Mouse (Mus musculus) myocyte (in vitro differentiated cells): Measurements from ENCODE around the gene Samhd1. TPM values are rescaled to one million over a fixed set of nuclear protein-coding genes. Genes with fewer than 3 reads are reported as not detected.

Experiments used
- H3K27me3 ChIP-seq: one replicate; pipeline ENCODE4 v1.6.1; 2011; ENCODE audit not compliant: control insufficient read depth, insufficient read depth, insufficient read length
- H3K36me3 ChIP-seq: one replicate; pipeline ENCODE4 v1.6.1; 2011; ENCODE audit not compliant: control insufficient read depth, insufficient read depth
- H3K4me2 ChIP-seq: one replicate; pipeline ENCODE4 v1.6.1; 2011; ENCODE audit warnings: low read depth, control low read depth
- H3K4me3 ChIP-seq: one replicate; pipeline ENCODE4 v1.5.1; 2011; ENCODE audit warnings: mild to moderate bottlenecking, control low read depth, moderate library complexity
- H3K79me2 ChIP-seq: one replicate; pipeline ENCODE4 v1.6.1; 2011; ENCODE audit not compliant: control insufficient read depth, insufficient read depth
- H3ac ChIP-seq: one replicate; pipeline ENCODE4 v1.6.1; 2011; ENCODE audit not compliant: control insufficient read depth, insufficient read length
- CEBPB ChIP-seq: IDR thresholded peaks from 2 replicates; pipeline ENCODE4 v1.6.1; 2011; ENCODE audit warnings: mild to moderate bottlenecking, moderate library complexity; ENCODE audit not compliant: poor library complexity, insufficient read depth, severe bottlenecking
- E2F4 ChIP-seq: IDR thresholded peaks from one replicate; pipeline ENCODE4 v1.6.1; 2011; ENCODE audit warnings: mild to moderate bottlenecking, control low read depth, moderate library complexity; ENCODE audit not compliant: insufficient read depth
- MAX ChIP-seq: IDR thresholded peaks from one replicate; pipeline ENCODE4 v1.6.1; 2011; ENCODE audit warnings: low read depth, mild to moderate bottlenecking, control low read depth
- MYOD1 ChIP-seq, 3 experiments: IDR thresholded peaks; one replicate each; pipeline ENCODE4 v1.6.1; 2011; ENCODE audit warnings: control low read depth in 2 of 3, low read depth in 2 of 3, mild to moderate bottlenecking in 2 of 3, moderate library complexity in 1 of 3; ENCODE audit not compliant: insufficient read length in 2 of 3, control insufficient read depth in 1 of 3
- MYOG ChIP-seq, 3 experiments: IDR thresholded peaks; one replicate each; pipeline ENCODE4 v1.6.1; 2011; ENCODE audit warnings: control low read depth in 2 of 3, low read depth in 2 of 3, mild to moderate bottlenecking in 2 of 3; ENCODE audit not compliant: insufficient read length in 2 of 3, control insufficient read depth in 1 of 3, insufficient read depth in 1 of 3
- POLR2A ChIP-seq: IDR thresholded peaks from one replicate; pipeline ENCODE4 v1.6.1; 2011; ENCODE audit warnings: low read depth, mild to moderate bottlenecking, control low read depth, moderate library complexity; ENCODE audit not compliant: insufficient read length
- POLR2AphosphoS2 ChIP-seq: IDR thresholded peaks from one replicate; pipeline ENCODE4 v1.6.1; 2011; ENCODE audit warnings: low read depth, control low read depth; ENCODE audit not compliant: insufficient read length
- REST ChIP-seq: IDR thresholded peaks from one replicate; pipeline ENCODE4 v1.6.1; 2011; ENCODE audit warnings: mild to moderate bottlenecking, control low read depth, moderate library complexity; ENCODE audit not compliant: insufficient read depth, insufficient read length
- SRF ChIP-seq: IDR thresholded peaks from one replicate; pipeline ENCODE4 v1.6.1; 2011; ENCODE audit warnings: low read depth; ENCODE audit not compliant: control insufficient read depth, insufficient read length
- TCF12 ChIP-seq: IDR thresholded peaks from one replicate; pipeline ENCODE4 v1.6.1; 2011; ENCODE audit warnings: mild to moderate bottlenecking, control low read depth; ENCODE audit not compliant: poor library complexity, insufficient read depth, severe bottlenecking
- TCF3 ChIP-seq: IDR thresholded peaks from one replicate; pipeline ENCODE4 v1.6.1; 2011; ENCODE audit warnings: low read depth, control low read depth; ENCODE audit not compliant: insufficient read length
- USF1 ChIP-seq: IDR thresholded peaks from one replicate; pipeline ENCODE4 v1.6.1; 2011; ENCODE audit warnings: low read depth, mild to moderate bottlenecking, control low read depth, moderate library complexity
- polyA plus RNA-seq: library from polyadenylated mRNA; unstranded; fragments of >200 nt; fragmentation: generic; extraction: Trizol; gene quantifications from one replicate; pipeline ENCODE4 v1.2.1, GENCODE M21; 2012; ENCODE audit warnings: missing spikeins

The Samhd1 gene
- polyA plus RNA-seq, 1 experiment, result 14.0 TPM

DNA sequence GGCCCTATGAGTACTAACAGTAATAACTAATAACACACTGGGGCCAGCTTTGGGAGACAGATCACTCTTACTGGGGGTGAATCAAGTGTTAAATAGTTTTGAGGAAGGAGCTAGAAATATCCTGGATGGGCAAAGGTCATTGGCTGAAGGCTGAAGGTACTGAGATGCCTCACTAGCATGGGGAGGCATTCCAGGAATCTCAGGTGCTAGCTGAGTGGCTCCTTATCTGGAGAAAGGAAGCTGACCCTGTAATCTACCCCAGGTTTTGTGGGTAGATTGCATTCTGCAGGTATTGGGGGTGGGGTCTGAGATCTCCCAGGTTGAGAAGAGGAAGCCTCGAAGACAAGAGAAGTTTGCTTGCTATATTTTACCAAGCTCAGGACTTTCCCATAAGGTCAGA, 10.1 kb upstream of the Samhd1 start:
- Histone ChIP-seq H3K79me2 (no peaks in the 10 kb centered on the region), H3K36me3 (peaks cover 5% of the 10 kb centered on the region), H3K4me2 (no peak overlapping the region), H3K4me3 (no peak overlapping the region), H3ac (no peak overlapping the region), H3K27me3 (no peaks in the 10 kb centered on the region)
- TF ChIP-seq TCF3 (no peak), REST (no peak), CEBPB (no peak), SRF (no peak), MYOG (IDR thresholded peaks at IDR 0.05; ENCODE audit: control insufficient read depth in 1 of 3, insufficient read depth in 1 of 3, insufficient read length in 2 of 3, low read depth in 2 of 3) (no peak), POLR2AphosphoS2 (no peak), USF1 (no peak), E2F4 (no peak), MYOD1 (IDR thresholded peaks at IDR 0.05; ENCODE audit: control insufficient read depth in 1 of 3, insufficient read length in 2 of 3, low read depth in 2 of 3) (no peak), POLR2A (no peak), TCF12 (no peak), MAX (no peak)

- no peak for TF ChIP-seq REST
- TF ChIP-seq POLR2A, result no peak
- no peak for TF ChIP-seq USF1
- no peak for TF ChIP-seq TCF3
- TF ChIP-seq MYOG (IDR thresholded peaks at IDR 0.05; ENCODE audit: control insufficient read depth in 1 of 3, insufficient read depth in 1 of 3, insufficient read length in 2 of 3, low read depth in 2 of 3), result no peak
- no peak for TF ChIP-seq CEBPB
- no peak for TF ChIP-seq SRF
- TF ChIP-seq POLR2AphosphoS2, result no peak
- TF ChIP-seq E2F4, result no peak
- Histone ChIP-seq H3ac (no peak overlapping the region), H3K4me3 (no peak overlapping the region), H3K27me3 (no peaks in the 10 kb centered on the region), H3K36me3 (peaks cover 5% of the 10 kb centered on the region), H3K79me2 (no peaks in the 10 kb centered on the region), H3K4me2 (no peak overlapping the region)
Observed at GRCm38 (mm10) chr2:157144132-157144531, 9.1 kb upstream of the Samhd1 start.

- Histone ChIP-seq H3K36me3 (peaks cover under 1% of the 10 kb centered on the region), H3ac (no peak overlapping the region), H3K79me2 (no peaks in the 10 kb centered on the region), H3K4me3 (no peak overlapping the region), H3K27me3 (no peaks in the 10 kb centered on the region), H3K4me2 (no peak overlapping the region)
- TF ChIP-seq POLR2A, result no peak
- no peak for TF ChIP-seq POLR2AphosphoS2
- no peak for TF ChIP-seq MYOD1 (IDR thresholded peaks at IDR 0.05; ENCODE audit: control insufficient read depth in 1 of 3, insufficient read length in 2 of 3, low read depth in 2 of 3)
- no peak for TF ChIP-seq SRF
- no peak for TF ChIP-seq E2F4
- TF ChIP-seq MAX, result no peak
- TF ChIP-seq MYOG (IDR thresholded peaks at IDR 0.05; ENCODE audit: control insufficient read depth in 1 of 3, insufficient read depth in 1 of 3, insufficient read length in 2 of 3, low read depth in 2 of 3), result no peak
- no peak for TF ChIP-seq CEBPB
- no peak for TF ChIP-seq TCF3
- no peak for TF ChIP-seq REST
- no peak for TF ChIP-seq USF1
- no peak for TF ChIP-seq TCF12
Observed at GRCm38 (mm10) chr2:157141962-157142361, 6.9 kb upstream of the Samhd1 start.

- Histone ChIP-seq H3K27me3 (no peaks in the 10 kb centered on the region), H3K79me2 (peaks cover 1% of the 10 kb centered on the region), H3ac (no peak overlapping the region), H3K36me3 (no peaks in the 10 kb centered on the region), H3K4me2 (no peak overlapping the region), H3K4me3 (no peak overlapping the region)
- no peak for TF ChIP-seq TCF12
- no peak for TF ChIP-seq SRF
- no peak for TF ChIP-seq MYOD1 (IDR thresholded peaks at IDR 0.05; ENCODE audit: control insufficient read depth in 1 of 3, insufficient read length in 2 of 3, low read depth in 2 of 3)
- TF ChIP-seq POLR2AphosphoS2, result no peak
- no peak for TF ChIP-seq REST
- no peak for TF ChIP-seq CEBPB
- TF ChIP-seq USF1, result no peak
- no peak for TF ChIP-seq MAX
- TF ChIP-seq MYOG (IDR thresholded peaks at IDR 0.05; ENCODE audit: control insufficient read depth in 1 of 3, insufficient read depth in 1 of 3, insufficient read length in 2 of 3, low read depth in 2 of 3), result no peak
- TF ChIP-seq POLR2A, result no peak
- no peak for TF ChIP-seq E2F4
- no peak for TF ChIP-seq TCF3
Observed at GRCm38 (mm10) chr2:157139251-157139802, 4.3 kb upstream of the Samhd1 start.
